Mouse (Mus musculus) liver (tissue): ENCODE measurements around the gene Samd14.

Source experiments
- DNase-seq: peaks from one replicate; pipeline ENCODE4 v3.0.0-alpha.2; 2020; ENCODE audit warnings: mixed read lengths

The Samd14 gene

DNA sequence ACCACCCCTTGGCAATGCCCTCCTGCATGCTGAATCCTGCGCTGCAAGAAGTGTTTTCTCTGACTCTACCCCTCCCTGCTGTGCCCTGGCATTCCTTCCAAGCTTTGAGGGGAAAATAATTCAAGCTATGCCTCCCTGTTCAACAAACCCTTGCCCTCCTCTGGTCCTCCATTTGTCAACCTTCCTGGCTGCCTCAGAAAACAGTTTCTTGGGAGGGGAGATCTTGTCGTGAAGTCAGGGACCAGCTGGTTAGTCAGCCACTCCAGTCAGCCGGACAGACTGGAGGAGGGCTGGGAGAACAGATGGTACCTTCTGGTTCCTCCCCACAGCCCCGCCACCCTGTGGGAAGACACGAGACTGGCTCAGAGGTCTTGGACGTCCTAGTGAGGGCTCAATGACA is 27.6 kb downstream of the Samd14 start:
- DNase-seq: no peak

DNA sequence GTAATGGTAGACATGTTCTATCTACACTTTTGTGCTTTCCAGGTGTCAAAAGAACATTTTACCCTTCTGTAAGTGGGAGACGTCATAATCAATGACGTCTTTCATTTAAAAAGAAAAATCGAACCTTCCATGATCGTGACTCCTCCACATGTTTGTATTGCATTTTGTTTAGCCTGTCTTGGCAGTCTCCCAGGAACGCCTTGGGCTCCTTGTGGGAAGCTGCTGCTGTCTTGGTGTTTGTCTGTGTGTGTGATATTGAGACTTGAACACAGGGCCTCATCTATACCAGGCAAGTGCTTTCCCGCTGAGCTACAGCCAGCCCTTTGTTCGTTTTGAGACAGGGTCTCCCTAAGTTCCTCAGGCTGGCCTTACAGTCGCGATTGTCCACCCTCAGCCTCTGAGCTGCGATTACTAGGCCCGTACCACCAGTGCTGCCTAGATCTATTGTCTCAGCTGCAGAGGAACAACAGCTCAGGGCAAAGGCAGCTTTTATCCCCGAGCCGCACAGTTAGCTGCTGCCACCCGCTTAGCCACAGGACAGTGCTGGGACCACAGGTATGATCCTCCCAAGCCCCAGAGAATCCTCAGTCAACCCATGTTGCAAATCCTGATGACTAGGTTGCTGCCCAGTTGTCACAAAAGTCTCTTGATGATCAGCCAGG is 28.6 kb downstream of the Samd14 start:
- DNase-seq: no peak

GRCm38 (mm10) chr11:95038818-95039655 is 29.4 kb downstream of the Samd14 start:
- DNase-seq: no peak

GRCm38 (mm10) chr11:95039766-95040165 is 30.1 kb downstream of the Samd14 start:
- DNase-seq: no peak

GRCm38 (mm10) chr11:95040491-95041138 is 30.9 kb downstream of the Samd14 start:
- peak; percentile 67 for DNase-seq

DNA sequence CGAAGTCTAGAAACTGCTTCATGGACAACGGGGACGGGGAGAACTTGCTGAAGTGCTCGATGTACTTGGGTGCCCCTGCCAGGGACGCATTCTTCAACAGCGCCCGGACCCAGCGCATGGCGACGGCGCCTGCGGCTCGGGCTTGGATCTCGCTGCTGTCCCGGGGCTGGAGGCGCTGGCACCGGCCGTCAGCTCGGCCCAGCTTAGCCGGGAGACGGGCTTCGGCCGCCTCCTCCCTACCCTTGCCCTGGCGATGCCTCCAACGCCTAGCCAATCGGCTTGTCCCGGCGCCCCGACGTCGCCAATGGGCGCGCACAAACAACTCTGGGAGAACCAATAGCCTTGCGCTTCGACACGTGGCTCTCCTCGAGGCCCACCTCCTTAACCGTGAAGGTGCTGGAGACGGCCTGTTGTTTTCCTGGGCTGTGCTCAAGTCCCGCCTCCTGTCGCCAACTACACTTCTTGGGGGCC is 31.5 kb downstream of the Samd14 start, which contains the start of gene Pdk2:
Gene Pdk2 (minus strand): TSS at position 216 of the 471 bp plus-strand sequence.
- peak; percentile 96 for DNase-seq

- DNase-seq: peak; percentile 86
These were observed 32.4 kb downstream of the Samd14 start for GRCm38 (mm10) chr11:95042096-95042495.

DNA sequence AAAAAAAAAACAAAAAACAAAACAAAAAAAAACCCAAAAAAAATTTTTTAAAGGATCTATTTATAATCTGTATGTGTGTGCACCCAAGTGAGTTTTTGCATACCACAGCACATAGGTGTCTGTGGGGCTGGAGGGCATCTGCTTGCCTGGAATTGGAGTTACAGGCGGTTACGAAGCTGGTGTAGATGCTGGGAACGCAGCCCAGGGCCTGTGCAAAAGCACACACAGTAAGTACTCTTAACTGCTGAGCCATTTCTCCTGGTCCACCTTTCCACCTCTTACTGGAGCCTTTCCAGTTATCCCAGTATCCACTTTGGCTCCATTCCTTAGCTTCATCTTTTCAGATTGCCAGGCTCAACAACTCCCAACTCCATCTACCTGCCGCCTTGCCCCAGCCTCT is 33.4 kb downstream of the Samd14 start:
- DNase-seq: no peak

DNA sequence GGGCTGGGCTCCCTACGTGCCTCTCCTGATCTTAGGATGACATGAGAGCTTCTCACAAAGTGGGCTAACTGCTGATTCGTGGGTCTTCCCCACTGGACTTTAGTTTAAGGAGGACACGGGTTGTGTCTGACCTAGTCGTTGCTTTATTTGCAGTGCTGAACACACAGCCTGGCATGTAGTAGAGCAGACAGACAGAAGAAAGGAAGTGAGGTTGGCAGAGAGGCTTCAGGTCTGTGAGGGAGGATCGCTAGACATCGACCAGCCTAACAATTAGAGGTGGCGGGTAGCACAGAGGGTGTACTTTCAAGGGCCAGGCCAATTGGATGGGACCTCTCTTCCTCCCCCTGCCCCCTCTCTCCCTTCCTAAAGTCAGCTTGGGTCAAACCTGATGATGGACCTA is 33.9 kb downstream of the Samd14 start:
- DNase-seq: no peak

DNA sequence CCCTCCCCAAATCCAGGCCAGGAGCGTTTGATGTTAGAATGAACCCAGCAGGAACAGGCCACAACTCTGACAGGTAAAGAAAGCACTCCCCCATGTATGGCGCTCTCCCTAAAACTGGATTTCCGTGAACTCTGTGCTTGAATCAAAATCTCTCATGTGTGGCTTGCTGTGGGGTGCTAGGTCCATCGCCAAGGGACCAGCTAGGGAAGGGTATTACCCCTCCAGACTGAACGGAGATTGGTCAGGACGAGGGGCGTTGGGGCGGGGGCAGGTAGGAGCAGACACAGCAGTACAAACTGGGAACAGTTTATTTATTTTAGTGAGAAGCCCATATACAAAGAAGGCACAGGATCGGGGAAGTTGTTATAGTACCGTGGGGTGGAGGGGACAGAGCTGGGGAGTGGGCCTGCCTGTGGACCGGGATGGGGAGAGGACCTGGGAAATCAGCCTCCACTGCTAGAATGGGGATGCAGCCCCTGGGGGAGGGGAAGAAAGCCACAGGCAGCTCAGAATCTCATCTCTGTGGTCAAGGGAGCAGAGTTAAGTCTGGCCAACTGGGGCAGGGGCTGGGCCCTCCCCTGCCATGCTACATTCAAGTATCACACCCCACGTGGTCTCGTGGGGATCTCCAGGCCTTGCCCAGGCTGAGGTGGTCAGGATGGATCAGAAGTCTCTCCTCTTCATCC is 34.6 kb downstream of the Samd14 start:
- DNase-seq: no peak

- peak; percentile 44 for DNase-seq
These were observed 37.5 kb downstream of the Samd14 start for GRCm38 (mm10) chr11:95046980-95047680.

- DNase-seq: no peak
These were observed 43.4 kb downstream of the Samd14 start for GRCm38 (mm10) chr11:95053062-95053461.

DNA sequence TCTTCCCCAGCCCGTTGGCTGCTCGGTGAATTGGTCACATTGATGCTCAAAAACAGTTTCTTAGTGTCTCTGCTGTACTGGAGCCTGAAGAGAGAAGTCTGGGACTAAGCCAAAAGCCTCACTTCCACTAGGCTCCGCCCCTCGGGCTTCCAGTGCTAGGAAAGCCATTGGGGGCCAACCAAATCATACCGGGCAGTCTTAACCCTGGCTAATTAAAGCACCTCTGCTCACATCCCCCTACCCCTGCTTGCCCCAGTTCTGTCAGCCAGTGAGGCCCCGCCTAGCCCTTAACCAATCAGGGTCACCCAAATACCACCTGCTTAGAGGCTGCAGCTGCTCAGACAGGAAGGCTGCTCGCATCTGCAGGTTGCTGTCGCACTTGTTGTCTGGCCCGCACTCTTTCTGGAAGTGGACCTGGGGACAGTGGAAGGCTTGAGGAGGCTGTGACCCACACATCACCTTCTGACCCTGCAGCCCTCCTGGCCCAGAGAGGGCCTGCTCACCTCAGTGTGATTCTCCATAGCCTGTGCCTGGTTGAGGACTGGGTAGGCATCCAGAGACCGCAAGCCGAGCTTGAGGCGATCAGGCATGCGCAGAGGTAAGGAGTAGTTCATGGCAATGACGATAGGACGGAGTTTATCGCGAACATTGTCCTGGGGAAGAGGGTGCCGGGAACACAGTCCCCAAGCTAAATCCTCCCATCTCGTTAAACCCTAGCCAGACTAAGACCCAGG is 47.3 kb downstream of the Samd14 start:
- DNase-seq: no peak

DNA sequence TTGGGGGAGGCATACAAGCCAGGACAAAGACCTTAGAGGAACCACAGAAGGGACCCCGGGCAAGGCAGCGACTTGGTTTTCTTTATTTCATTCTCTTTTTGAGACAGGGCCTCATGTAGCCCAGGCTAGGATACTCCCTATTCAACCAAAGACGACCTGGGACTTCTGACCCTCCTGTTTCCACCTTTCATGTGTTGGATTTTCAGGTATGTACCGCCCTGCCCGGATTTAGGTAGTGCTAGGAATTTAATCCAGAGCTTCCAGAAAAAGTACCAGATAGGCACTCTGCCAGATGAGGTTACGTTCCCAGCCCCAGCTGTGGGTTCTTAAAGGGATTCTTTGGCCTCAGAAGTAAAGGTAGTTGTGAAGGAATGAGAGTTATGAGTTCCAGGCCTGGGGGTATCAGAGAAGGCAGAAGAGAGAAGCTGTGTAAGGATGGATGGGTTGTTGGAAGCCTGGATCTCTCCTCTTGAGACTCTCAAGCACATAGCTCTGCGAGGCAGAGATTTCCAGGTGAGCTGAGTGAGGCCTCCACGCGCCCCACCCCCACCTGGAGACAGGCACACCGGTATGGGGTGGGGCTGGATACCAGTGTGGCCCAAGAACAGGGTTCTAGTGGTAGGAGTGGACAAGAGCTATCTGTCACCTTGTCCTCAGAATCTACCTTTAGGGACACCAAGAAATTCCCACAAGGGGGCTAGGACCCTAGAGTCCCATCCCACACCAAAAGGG is 59.7 kb downstream of the Samd14 start:
- DNase-seq: no peak

- DNase-seq: no peak
These were observed 60.7 kb downstream of the Samd14 start for GRCm38 (mm10) chr11:95070140-95071107.

DNA sequence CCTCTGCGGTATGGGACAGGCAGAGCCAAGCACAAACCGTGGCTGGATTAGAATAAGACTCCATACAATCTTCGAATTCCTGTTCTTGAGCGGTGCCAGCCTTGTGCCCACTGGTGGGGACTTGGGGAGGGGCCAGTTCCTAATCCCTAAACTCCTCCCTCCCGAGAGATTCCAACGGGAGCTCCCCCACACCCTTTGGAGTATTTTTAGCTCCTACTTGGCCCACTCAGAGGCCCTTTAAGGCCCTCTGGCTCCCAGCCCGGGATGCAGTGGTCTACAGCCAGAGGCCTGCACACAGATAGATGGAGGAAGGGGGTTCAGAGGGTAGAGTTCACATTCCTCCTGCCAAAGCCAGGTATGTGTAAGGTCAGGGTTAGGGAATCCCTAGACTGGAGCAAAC is 61.6 kb downstream of the Samd14 start:
- DNase-seq: peak; percentile 27

DNA sequence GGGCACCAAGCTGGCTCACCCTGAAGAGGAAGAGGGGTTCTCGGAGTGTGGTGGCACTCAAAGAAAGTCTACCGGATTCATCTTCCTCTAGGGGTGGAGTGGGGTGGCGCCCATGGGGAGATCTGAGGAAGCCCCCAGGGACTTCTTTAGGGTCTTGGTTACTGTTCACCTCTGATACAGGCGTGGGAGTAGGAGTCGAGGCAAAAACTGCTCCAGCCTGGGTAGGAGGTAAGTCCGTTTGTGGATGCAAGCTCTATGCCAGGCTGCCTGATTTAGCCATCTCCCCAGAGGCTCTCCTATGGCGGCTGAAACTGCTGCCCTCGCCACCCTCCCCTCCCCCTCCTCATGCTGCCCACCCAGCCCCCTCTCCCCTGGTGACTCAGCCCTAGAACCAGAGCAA is 62.5 kb downstream of the Samd14 start:
- DNase-seq: no peak

- no peak for DNase-seq
These were observed 63.1 kb downstream of the Samd14 start for GRCm38 (mm10) chr11:95072804-95073203.

DNA sequence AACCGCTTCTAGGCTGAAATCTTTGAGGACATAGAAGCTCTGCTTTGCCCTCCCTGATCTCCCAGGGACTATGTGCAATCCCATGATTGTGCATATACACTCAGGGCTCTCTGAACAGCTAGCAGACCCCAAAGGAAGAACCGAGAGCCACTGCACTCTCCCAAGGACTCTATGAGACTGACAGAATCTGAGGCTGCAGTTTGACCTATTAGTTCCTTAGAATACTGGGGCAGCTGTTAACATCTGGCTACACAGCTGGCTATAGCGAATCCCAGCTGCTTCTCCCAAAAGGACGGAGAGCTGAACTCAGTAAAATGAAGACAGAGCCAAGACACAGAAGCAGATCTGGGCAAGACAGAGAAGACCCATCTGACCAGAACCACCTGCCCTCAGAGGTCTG is 64.2 kb downstream of the Samd14 start:
- no peak for DNase-seq

DNA sequence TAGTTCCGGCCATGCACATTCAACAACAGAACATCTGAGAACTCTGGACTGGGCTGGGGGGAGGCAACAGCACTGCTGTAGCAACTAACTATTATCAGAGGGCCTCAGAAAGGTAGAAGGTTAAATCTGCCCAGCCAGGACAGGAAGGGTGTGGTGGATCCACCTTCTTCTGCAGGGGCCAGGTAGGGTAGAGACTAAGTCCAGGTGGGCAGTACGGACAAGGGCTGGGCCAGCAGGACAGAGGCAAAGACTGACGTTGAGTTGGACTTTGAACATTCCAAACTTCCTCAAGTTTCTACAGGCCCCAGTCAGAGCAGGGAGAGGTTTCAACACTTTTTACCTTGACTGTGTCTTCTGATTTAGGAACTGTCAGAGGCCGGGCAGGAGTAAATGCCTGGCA is 65.0 kb downstream of the Samd14 start:
- DNase-seq: no peak
